Mouse (Mus musculus) spleen, postnatal 14 days (tissue): ENCODE results near the gene Sst.

ENCODE experiments used
- DNase-seq, 2 experiments: peaks; one replicate each; pipeline ENCODE4 v3.0.0; 2021 to 2022; ENCODE audit warnings: low spot score in 2 of 2

Sst gene

GRCm38 (mm10) chr16:23887910-23888579 lies 2.7 kb downstream of the Sst start:
- no peak for DNase-seq

- DNase-seq, result no peak
Measured at GRCm38 (mm10) chr16:23885098-23885497, 5.7 kb downstream of the Sst start.

GRCm38 (mm10) chr16:23855242-23855641 lies 35.5 kb downstream of the Sst start:
- no peak for DNase-seq

GRCm38 (mm10) chr16:23849720-23850119 lies 41.0 kb downstream of the Sst start:
- no peak for DNase-seq

- no peak for DNase-seq
Measured at GRCm38 (mm10) chr16:23849176-23849575, 41.6 kb downstream of the Sst start.

- no peak for DNase-seq
Measured at GRCm38 (mm10) chr16:23844622-23845021, 46.1 kb downstream of the Sst start.

- no peak for DNase-seq
Measured at GRCm38 (mm10) chr16:23842609-23843008, 48.1 kb downstream of the Sst start.
